Mouse (Mus musculus) midbrain, embryonic 11.5 days (tissue): ENCODE data around the gene Ube2k. TPM values are rescaled to one million over a fixed set of nuclear protein-coding genes. Genes with fewer than 3 reads are reported as not detected.

Experiments
- ATAC-seq: fragments of 200-750 bp; cut with Nextera tagmentation; 2 replicates; pipeline ENCODE4 v1.8.0; 2017; ENCODE audit warnings: moderate TSS enrichment, moderate library complexity; ENCODE audit not compliant: low FRiP score
- DNase-seq: peaks from one replicate; pipeline ENCODE4 v3.0.0; 2015; ENCODE audit warnings: low spot score; ENCODE audit errors: missing footprints
- H3K27ac ChIP-seq: fragments of 300-500 bp; sonication (generic); 2 replicates; pipeline ENCODE4 v1.5.1; 2014; ENCODE audit warnings: low read depth, low read length
- H3K27me3 ChIP-seq: fragments of 300-500 bp; sonication (generic); 2 replicates; pipeline ENCODE4 v1.6.1; 2014; ENCODE audit warnings: mild to moderate bottlenecking, low read length, moderate library complexity, mixed read lengths; ENCODE audit not compliant: control insufficient read depth, insufficient read depth
- H3K36me3 ChIP-seq: fragments of 300-500 bp; sonication (generic); 2 replicates; pipeline ENCODE4 v1.6.1; 2014; ENCODE audit warnings: mild to moderate bottlenecking, low read length, moderate library complexity, mixed read lengths; ENCODE audit not compliant: control insufficient read depth, insufficient read depth
- H3K4me1 ChIP-seq: fragments of 300-500 bp; sonication (generic); 2 replicates; pipeline ENCODE4 v1.6.1; 2014; ENCODE audit warnings: low read length; ENCODE audit not compliant: control insufficient read depth, insufficient read depth
- H3K4me2 ChIP-seq: fragments of 300-500 bp; sonication (generic); 2 replicates; pipeline ENCODE4 v1.6.1; 2014; ENCODE audit warnings: mild to moderate bottlenecking, moderate library complexity
- H3K4me3 ChIP-seq: fragments of 300-500 bp; sonication (generic); 2 replicates; pipeline ENCODE4 v1.5.1; 2014; ENCODE audit warnings: low read depth, low read length
- H3K9ac ChIP-seq: fragments of 300-500 bp; sonication (generic); 2 replicates; pipeline ENCODE4 v1.6.1; 2014; ENCODE audit warnings: low read length
- H3K9me3 ChIP-seq: fragments of 300-500 bp; sonication (generic); 2 replicates; pipeline ENCODE4 v1.6.1; 2016; ENCODE audit warnings: low read length; ENCODE audit not compliant: control insufficient read depth
- WGBS: fragments of 180-500 bp; shearing (Covaris S2); extraction: QIAGEN DNeasy Blood & Tissue Kit; methylation state at CpG from one replicate; pipeline ENCODE4 v1.1.7; 2014; 5-methylcytosine and 5-hydroxymethylcytosine counted together
- polyA plus RNA-seq: library from polyadenylated mRNA; unstranded; fragments of >200 nt; fragmentation: Nextera tagmentation; extraction: Ambion mirVana; gene quantifications from 2 replicates; pipeline ENCODE4 v1.2.1, GENCODE M21; 2014

The Ube2k gene
- polyA plus RNA-seq, 1 experiment from 2014 or later, result 143 TPM

DNA sequence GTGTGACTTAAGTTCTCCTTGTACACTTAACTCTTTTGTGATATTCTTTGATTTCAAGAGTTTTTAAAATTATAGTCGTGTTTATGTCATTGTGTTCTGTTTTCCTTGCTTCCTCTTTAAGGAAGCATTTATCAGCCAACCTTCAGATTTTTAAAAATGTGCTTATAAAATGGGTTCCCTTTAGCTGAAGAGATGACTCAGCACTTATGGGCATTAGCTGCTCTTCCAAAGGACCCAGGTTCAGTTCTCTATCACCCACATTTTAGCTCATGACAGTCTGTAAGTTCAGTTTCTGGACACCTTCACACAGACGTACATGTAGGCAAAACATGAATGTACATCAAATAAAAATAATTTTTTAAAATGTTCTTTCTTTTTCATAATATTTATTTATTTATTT lies 55.4 kb downstream of the Ube2k start:
- Histone ChIP-seq H3K4me2 (no peak overlapping the region), H3K27ac (no peak overlapping the region), H3K36me3 (peaks cover 3% of the 10 kb centered on the region; the same call in 1 of the 2 replicates), H3K27me3 (no peaks in the 10 kb centered on the region), H3K4me1 (no peaks in the 10 kb centered on the region), H3K4me3 (no peak overlapping the region), H3K9ac (no peak overlapping the region), H3K9me3 (no peaks in the 10 kb centered on the region)
- WGBS, result 93% methylated on average over 2 of the region's 2 CpGs
- DNase-seq (no peak), ATAC-seq (no peak)

- ATAC-seq (no peak), DNase-seq (no peak)
- no peak overlapping the region for H3K27ac ChIP-seq
- no peaks in the 10 kb centered on the region for H3K27me3 ChIP-seq
- no peak overlapping the region for H3K4me3 ChIP-seq
- no peak overlapping the region for H3K9ac ChIP-seq
- H3K9me3 ChIP-seq, result no peaks in the 10 kb centered on the region
- H3K4me1 ChIP-seq, result no peaks in the 10 kb centered on the region
- H3K36me3 ChIP-seq, result no peaks in the 10 kb centered on the region
- WGBS, result 91% methylated on average over 7 of the region's 7 CpGs
- no peak overlapping the region for H3K4me2 ChIP-seq
These were observed 62.6 kb downstream of the Ube2k start for GRCm38 (mm10) chr5:65599681-65600080.

DNA sequence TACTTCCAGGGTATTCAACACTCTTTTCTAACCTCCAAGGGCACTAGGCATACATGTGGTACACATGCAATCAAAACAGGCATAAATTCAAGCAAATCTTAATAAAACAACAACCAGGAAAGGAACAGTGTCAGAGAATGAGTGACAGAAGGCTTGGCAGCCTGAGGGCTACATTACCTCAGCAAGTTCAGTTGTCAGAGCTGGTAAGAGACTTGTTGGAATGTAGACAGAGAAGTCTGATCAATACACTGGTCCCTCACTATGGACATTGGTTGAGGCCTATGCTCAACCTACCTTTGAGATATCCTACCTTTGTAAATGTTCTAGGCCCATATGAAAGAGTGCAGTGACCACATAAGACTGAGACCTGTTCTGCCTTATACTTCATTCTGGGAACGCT lies 69.8 kb downstream of the Ube2k start:
- Histone ChIP-seq H3K4me2 (no peak overlapping the region), H3K36me3 (peaks cover 7% of the 10 kb centered on the region; the same call in 1 of the 2 replicates), H3K9ac (no peak overlapping the region), H3K9me3 (no peaks in the 10 kb centered on the region), H3K27me3 (no peaks in the 10 kb centered on the region), H3K4me1 (no peaks in the 10 kb centered on the region), H3K27ac (no peak overlapping the region), H3K4me3 (no peak overlapping the region)
- DNase-seq, result no peak
- 95% methylated on average over 1 of the region's 1 CpGs for WGBS
- ATAC-seq, result no peak

DNA sequence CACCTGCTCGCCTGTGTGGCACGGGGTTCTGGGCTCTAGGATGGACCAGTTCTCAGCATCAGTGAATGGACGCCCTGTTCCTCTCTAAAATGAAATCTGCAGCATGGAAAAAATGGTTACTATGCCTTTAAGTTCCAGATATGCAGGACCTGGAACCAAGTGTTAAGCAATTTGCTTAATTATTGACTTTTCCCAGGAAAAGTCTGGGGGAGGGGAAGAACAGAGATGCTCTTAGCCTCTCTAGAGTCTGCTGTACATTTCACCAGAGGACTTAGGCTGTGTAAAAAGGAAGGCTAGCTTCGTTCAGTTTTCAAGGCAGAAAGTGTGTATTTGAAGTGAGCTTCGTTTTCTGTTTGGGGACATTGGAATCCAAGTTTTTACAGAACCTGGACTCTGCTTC lies 72.7 kb downstream of the Ube2k start:
- no peak for ATAC-seq
- no peak overlapping the region for H3K9ac ChIP-seq
- H3K4me2 ChIP-seq, result no peak overlapping the region
- no peaks in the 10 kb centered on the region for H3K4me1 ChIP-seq
- H3K27me3 ChIP-seq, result no peaks in the 10 kb centered on the region
- H3K9me3 ChIP-seq, result no peaks in the 10 kb centered on the region
- H3K27ac ChIP-seq, result no peak overlapping the region
- H3K4me3 ChIP-seq, result no peak overlapping the region
- peaks cover 7% of the 10 kb centered on the region; the same call in 1 of the 2 replicates for H3K36me3 ChIP-seq
- WGBS, result 85% methylated on average over 5 of the region's 5 CpGs
- no peak for DNase-seq

DNA sequence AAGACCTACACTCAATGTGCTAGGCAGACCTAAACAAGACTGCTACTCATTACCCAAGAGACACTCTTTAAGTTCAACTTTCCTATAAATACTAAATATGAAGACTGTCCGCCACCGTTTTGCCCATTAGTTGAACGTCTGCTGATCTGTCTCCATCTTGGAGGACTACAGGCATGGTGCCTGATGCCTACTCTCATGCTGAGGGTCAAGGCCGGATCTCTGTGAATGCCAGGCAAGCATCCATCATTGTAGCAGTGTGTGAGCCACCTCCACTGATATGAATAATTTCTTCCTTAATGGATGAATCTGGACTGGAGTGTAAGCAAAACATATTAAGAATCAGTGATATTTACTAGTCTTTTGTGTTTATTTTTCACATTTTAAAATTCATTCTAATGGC lies 73.5 kb downstream of the Ube2k start:
- 90% methylated on average over 4 of the region's 4 CpGs for WGBS
- Histone ChIP-seq H3K36me3 (peaks cover 13% of the 10 kb centered on the region), H3K27me3 (no peaks in the 10 kb centered on the region), H3K27ac (no peak overlapping the region), H3K4me2 (no peak overlapping the region), H3K4me3 (no peak overlapping the region), H3K9ac (no peak overlapping the region), H3K9me3 (no peaks in the 10 kb centered on the region), H3K4me1 (no peaks in the 10 kb centered on the region)
- DNase-seq, result no peak
- no peak for ATAC-seq

- Histone ChIP-seq H3K9me3 (no peaks in the 10 kb centered on the region), H3K36me3 (peaks cover 13% of the 10 kb centered on the region), H3K9ac (no peak overlapping the region), H3K4me2 (no peak overlapping the region), H3K27ac (no peak overlapping the region), H3K4me1 (no peaks in the 10 kb centered on the region), H3K4me3 (no peak overlapping the region), H3K27me3 (no peaks in the 10 kb centered on the region)
- DNase-seq, result no peak
- 91% methylated on average over 9 of the region's 9 CpGs for WGBS
- no peak for ATAC-seq
These were observed 76.3 kb downstream of the Ube2k start for GRCm38 (mm10) chr5:65613152-65613924.

GRCm38 (mm10) chr5:65624340-65624739 lies 87.3 kb downstream of the Ube2k start:
- DNase-seq, result no peak
- no peak for ATAC-seq
- no peaks in the 10 kb centered on the region for H3K27me3 ChIP-seq
- H3K36me3 ChIP-seq, result peaks cover 11% of the 10 kb centered on the region
- no peaks in the 10 kb centered on the region for H3K9me3 ChIP-seq
- no peaks in the 10 kb centered on the region for H3K4me1 ChIP-seq
- no peak overlapping the region for H3K27ac ChIP-seq
- H3K4me2 ChIP-seq, result no peak overlapping the region
- H3K4me3 ChIP-seq, result no peak overlapping the region
- no peak overlapping the region for H3K9ac ChIP-seq

- WGBS, result 97% methylated on average over 1 of the region's 1 CpGs
- ATAC-seq, result no peak
- Histone ChIP-seq H3K36me3 (peaks cover 15% of the 10 kb centered on the region; the same call in 1 of the 2 replicates), H3K4me3 (no peak overlapping the region), H3K4me2 (no peak overlapping the region), H3K4me1 (no peaks in the 10 kb centered on the region), H3K27me3 (no peaks in the 10 kb centered on the region), H3K27ac (no peak overlapping the region), H3K9ac (no peak overlapping the region), H3K9me3 (no peaks in the 10 kb centered on the region)
- no peak for DNase-seq
These were observed 101.9 kb downstream of the Ube2k start for GRCm38 (mm10) chr5:65638896-65639295.
